Mouse (Mus musculus): ENCODE results near the gene Olfr1261. TPM values are rescaled to one million over a fixed set of nuclear protein-coding genes. Genes with fewer than 3 reads are reported as not detected.

Olfr1261 gene
- polyA plus RNA-seq, 1 experiment from 2014 or later: not detected

Other genes with a start within 250 kb of the Olfr1261 start
- gene Olfr1253, start 234.1 kb upstream of the Olfr1261 start, polyA plus RNA-seq (2014; fragmentation: Nextera tagmentation; extraction: Ambion mirVana): not detected in 2 replicates
- not detected in 2 replicates for gene Olfr1254, start 197.6 kb upstream of the Olfr1261 start, polyA plus RNA-seq (2014; fragmentation: Nextera tagmentation; extraction: Ambion mirVana)
- gene Olfr1255, start 179.2 kb upstream of the Olfr1261 start, polyA plus RNA-seq (2014; fragmentation: Nextera tagmentation; extraction: Ambion mirVana): not detected in 2 replicates
- not detected in 2 replicates for gene Olfr1256, start 149.7 kb upstream of the Olfr1261 start, polyA plus RNA-seq (2014; fragmentation: Nextera tagmentation; extraction: Ambion mirVana)
- gene Olfr48, start 143.0 kb upstream of the Olfr1261 start, polyA plus RNA-seq (2014; fragmentation: Nextera tagmentation; extraction: Ambion mirVana): not detected in 2 replicates
- gene Olfr1257, start 112.8 kb upstream of the Olfr1261 start, polyA plus RNA-seq (2014; fragmentation: Nextera tagmentation; extraction: Ambion mirVana): not detected in 2 replicates
- gene Olfr1258, start 63.9 kb upstream of the Olfr1261 start, polyA plus RNA-seq (2014; fragmentation: Nextera tagmentation; extraction: Ambion mirVana): not detected in 2 replicates
- gene Olfr1259, start 42.6 kb upstream of the Olfr1261 start, polyA plus RNA-seq (2014; fragmentation: Nextera tagmentation; extraction: Ambion mirVana): not detected in 2 replicates
- not detected in 2 replicates for gene Olfr1260, start 16.9 kb upstream of the Olfr1261 start, polyA plus RNA-seq (2014; fragmentation: Nextera tagmentation; extraction: Ambion mirVana)
- not detected in 2 replicates for gene Olfr1262, start 8.9 kb downstream of the Olfr1261 start, polyA plus RNA-seq (2014; fragmentation: Nextera tagmentation; extraction: Ambion mirVana)
- gene Olfr1263, start 20.9 kb downstream of the Olfr1261 start, polyA plus RNA-seq (2014; fragmentation: Nextera tagmentation; extraction: Ambion mirVana): not detected in 2 replicates
- gene Olfr1264, start 34.4 kb downstream of the Olfr1261 start, polyA plus RNA-seq (2014; fragmentation: Nextera tagmentation; extraction: Ambion mirVana): not detected in 2 replicates
- gene Olfr1265, start 44.1 kb downstream of the Olfr1261 start, polyA plus RNA-seq (2014; fragmentation: Nextera tagmentation; extraction: Ambion mirVana): not detected in 2 replicates
- not detected in 2 replicates for gene Olfr140, start 72.4 kb downstream of the Olfr1261 start, polyA plus RNA-seq (2014; fragmentation: Nextera tagmentation; extraction: Ambion mirVana)
- gene Olfr1269, start 130.2 kb downstream of the Olfr1261 start, polyA plus RNA-seq (2014; fragmentation: Nextera tagmentation; extraction: Ambion mirVana): not detected in 2 replicates
- gene Olfr32, start 151.1 kb downstream of the Olfr1261 start, polyA plus RNA-seq (2014; fragmentation: Nextera tagmentation; extraction: Ambion mirVana): not detected in 2 replicates
- not detected in 2 replicates for gene Olfr1270, start 161.9 kb downstream of the Olfr1261 start, polyA plus RNA-seq (2014; fragmentation: Nextera tagmentation; extraction: Ambion mirVana)
- gene Olfr1506, start 233.3 kb downstream of the Olfr1261 start, polyA plus RNA-seq (2014; fragmentation: Nextera tagmentation; extraction: Ambion mirVana): not detected in 2 replicates

All from forebrain, embryonic 14.5 days (tissue).